Mouse (Mus musculus): ENCODE data around the gene Kxd1.

Gene Kxd1

GRCm38 (mm10) chr8:70527512-70528181 is at the start of gene Kxd1, which contains the start of gene Fkbp8:
Kxd1 (minus strand) TSS chr8:70527956.
Fkbp8 (plus strand) TSS chr8:70527724.
- peak; percentile 97 for DNase-seq

- DNase-seq = peak; percentile 38
These were observed 49.5 kb upstream of the Kxd1 start for GRCm38 (mm10) chr8:70577207-70577606.

- peak; percentile 80 for DNase-seq
These were observed 47.2 kb upstream of the Kxd1 start for GRCm38 (mm10) chr8:70574915-70575314.

GRCm38 (mm10) chr8:70574302-70574701 is 46.5 kb upstream of the Kxd1 start:
- DNase-seq = peak; percentile 13

- DNase-seq = peak; percentile 80
These were observed 43.2 kb upstream of the Kxd1 start for GRCm38 (mm10) chr8:70570990-70571389.

GRCm38 (mm10) chr8:70570360-70570759 is 42.6 kb upstream of the Kxd1 start:
- DNase-seq = peak; percentile 32

- DNase-seq = peak; percentile 25
These were observed 37.8 kb upstream of the Kxd1 start for GRCm38 (mm10) chr8:70565561-70565960.

- DNase-seq = no peak
These were observed 37.0 kb upstream of the Kxd1 start for GRCm38 (mm10) chr8:70564696-70565235.

- no peak for DNase-seq
These were observed 36.1 kb upstream of the Kxd1 start for GRCm38 (mm10) chr8:70563763-70564387.

GRCm38 (mm10) chr8:70562802-70563201 is 35.0 kb upstream of the Kxd1 start:
- no peak for DNase-seq

GRCm38 (mm10) chr8:70561809-70562535 is 34.2 kb upstream of the Kxd1 start:
- DNase-seq = no peak

GRCm38 (mm10) chr8:70561357-70561756 is 33.6 kb upstream of the Kxd1 start:
- DNase-seq = no peak

GRCm38 (mm10) chr8:70560564-70560963 is 32.8 kb upstream of the Kxd1 start:
- DNase-seq = no peak

- peak; percentile 69 for DNase-seq
These were observed 32.3 kb upstream of the Kxd1 start for GRCm38 (mm10) chr8:70560096-70560495.

- DNase-seq = no peak
These were observed 31.2 kb upstream of the Kxd1 start for GRCm38 (mm10) chr8:70558983-70559382.

GRCm38 (mm10) chr8:70558334-70558733 is 30.6 kb upstream of the Kxd1 start:
- DNase-seq = no peak

GRCm38 (mm10) chr8:70555079-70555747 is 27.5 kb upstream of the Kxd1 start:
- no peak for DNase-seq

GRCm38 (mm10) chr8:70553740-70554139 is 26.0 kb upstream of the Kxd1 start:
- peak; percentile 87 for DNase-seq

GRCm38 (mm10) chr8:70552836-70553235 is 25.1 kb upstream of the Kxd1 start:
- DNase-seq = no peak

- no peak for DNase-seq
These were observed 23.9 kb upstream of the Kxd1 start for GRCm38 (mm10) chr8:70551558-70552161.

- no peak for DNase-seq
These were observed 21.8 kb upstream of the Kxd1 start for GRCm38 (mm10) chr8:70549412-70550184.

GRCm38 (mm10) chr8:70547762-70548161 is 20.0 kb upstream of the Kxd1 start:
- DNase-seq = no peak

All from cerebellum, adult 9-11 months (tissue).